Mouse (Mus musculus): ENCODE results near the gene Tmem207. TPM values are rescaled to one million over a fixed set of nuclear protein-coding genes. Genes with fewer than 3 reads are reported as not detected.

Gene Tmem207
- not detected in 2 replicates for polyA plus RNA-seq (2011; ENCODE audit: insufficient read depth, insufficient read length, low read depth, missing spikeins)

DNA sequence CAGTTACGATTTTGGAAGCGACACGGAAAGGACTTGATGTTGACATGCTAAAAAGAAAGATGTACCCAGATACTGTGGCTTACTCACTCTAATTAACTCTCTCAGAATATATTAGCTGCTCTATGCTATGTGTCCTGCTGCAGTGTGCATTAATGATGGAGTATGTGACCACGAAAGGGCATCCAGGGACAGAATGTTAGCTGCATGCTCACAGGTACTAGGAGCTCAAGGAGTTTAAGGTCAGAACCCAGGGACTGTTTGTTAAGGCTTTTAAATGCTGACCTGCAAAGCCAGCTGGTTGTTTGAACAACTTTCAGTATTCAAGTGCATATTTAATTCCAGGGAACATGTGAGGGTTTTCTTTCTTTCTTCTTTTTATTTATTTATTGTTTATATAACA, at the start of gene Tmem207:
Gene Tmem207 (minus strand): TSS at position 101 of the 400 bp plus-strand sequence.
- no peak within 1 kb of the TSS for H3K9ac ChIP-seq (ENCODE audit: low read depth, poor library complexity, severe bottlenecking)
- no peak within 1 kb of the TSS for H3K4me3 ChIP-seq (ENCODE audit: low read depth, low read length)
- H3K4me1 ChIP-seq (ENCODE audit: control insufficient read depth, insufficient read depth, low read length) = no peaks in the 10 kb centered on the region
- TF ChIP-seq EP300 (IDR thresholded peaks at IDR 0.05; ENCODE audit: insufficient read depth, low read depth, low read length) = no peak
- no peak for TF ChIP-seq CTCF (IDR thresholded peaks at IDR 0.05; ENCODE audit: low read depth, low read length)
- TF ChIP-seq POLR2A (IDR thresholded peaks at IDR 0.05; ENCODE audit: insufficient read depth, low read length) = no peak
- no peaks in the 10 kb centered on the region for H3K9me3 ChIP-seq (replicated peaks; ENCODE audit: control insufficient read depth, insufficient read depth, low read length, poor library complexity, severe bottlenecking)
- no peaks in the 10 kb centered on the region for H3K36me3 ChIP-seq (ENCODE audit: control insufficient read depth, insufficient read depth, low read length, poor library complexity, severe bottlenecking)
- no peaks in the 10 kb centered on the region for H3K27me3 ChIP-seq (ENCODE audit: control insufficient read depth, insufficient read depth, low read length, poor library complexity, severe bottlenecking)
- no peak within 1 kb of the TSS for H3K27ac ChIP-seq (ENCODE audit: insufficient read depth, low read length)

DNA sequence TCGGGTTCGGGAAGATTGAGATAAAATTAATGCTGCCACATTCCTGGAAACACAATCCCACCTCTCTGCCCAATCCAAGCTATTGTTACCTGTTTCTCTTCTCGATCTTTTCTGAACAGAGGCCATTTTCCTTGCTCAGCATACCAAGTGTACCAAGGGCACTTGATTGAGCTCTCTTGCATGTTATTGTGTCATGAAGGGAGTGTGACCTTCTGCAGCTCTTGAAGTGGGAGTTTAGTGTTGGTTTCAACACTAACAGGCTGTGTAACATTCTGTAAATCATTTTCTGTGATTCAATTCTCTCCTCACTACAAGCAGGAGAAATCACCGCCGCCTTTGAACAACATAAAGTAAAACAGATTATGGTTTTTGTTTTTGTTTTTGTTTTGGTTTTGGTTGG, 47.6 kb upstream of the Tmem207 start:
- Histone ChIP-seq H3K27me3 (ENCODE audit: control insufficient read depth, insufficient read depth, low read length, poor library complexity, severe bottlenecking) (no peaks in the 10 kb centered on the region), H3K9ac (ENCODE audit: low read depth, poor library complexity, severe bottlenecking) (no peak overlapping the region), H3K9me3 (replicated peaks; ENCODE audit: control insufficient read depth, insufficient read depth, low read length, poor library complexity, severe bottlenecking) (no peaks in the 10 kb centered on the region), H3K27ac (ENCODE audit: insufficient read depth, low read length) (no peak overlapping the region), H3K4me3 (ENCODE audit: low read depth, low read length) (no peak overlapping the region), H3K4me1 (ENCODE audit: control insufficient read depth, insufficient read depth, low read length) (no peaks in the 10 kb centered on the region), H3K36me3 (ENCODE audit: control insufficient read depth, insufficient read depth, low read length, poor library complexity, severe bottlenecking) (no peaks in the 10 kb centered on the region)
- no peak for TF ChIP-seq POLR2A (IDR thresholded peaks at IDR 0.05; ENCODE audit: insufficient read depth, low read length)
- TF ChIP-seq EP300 (IDR thresholded peaks at IDR 0.05; ENCODE audit: insufficient read depth, low read depth, low read length) = no peak
- no peak for TF ChIP-seq CTCF (IDR thresholded peaks at IDR 0.05; ENCODE audit: low read depth, low read length)

DNA sequence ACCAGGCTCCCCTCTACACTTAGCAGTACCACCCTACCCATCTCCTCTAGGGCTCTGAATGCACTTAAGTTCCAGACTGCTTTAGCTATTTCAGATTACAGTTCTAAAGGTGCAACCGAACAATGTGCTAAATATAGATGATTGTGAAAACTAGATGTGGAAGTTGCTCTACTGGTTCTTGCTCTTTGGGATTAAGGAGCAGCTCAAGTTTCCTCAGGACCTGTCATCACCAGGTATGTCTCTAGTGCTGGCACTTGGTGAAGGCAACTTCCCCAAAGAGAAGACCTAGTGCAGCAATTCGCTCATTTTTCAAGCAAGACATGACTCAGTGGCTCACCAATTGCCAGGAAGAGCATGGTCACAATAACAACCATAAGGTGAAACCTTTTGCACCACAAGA, 45.3 kb upstream of the Tmem207 start:
- Histone ChIP-seq H3K36me3 (ENCODE audit: control insufficient read depth, insufficient read depth, low read length, poor library complexity, severe bottlenecking) (no peaks in the 10 kb centered on the region), H3K27ac (ENCODE audit: insufficient read depth, low read length) (no peak overlapping the region), H3K9ac (ENCODE audit: low read depth, poor library complexity, severe bottlenecking) (no peak overlapping the region), H3K4me1 (ENCODE audit: control insufficient read depth, insufficient read depth, low read length) (no peaks in the 10 kb centered on the region), H3K27me3 (ENCODE audit: control insufficient read depth, insufficient read depth, low read length, poor library complexity, severe bottlenecking) (no peaks in the 10 kb centered on the region), H3K4me3 (ENCODE audit: low read depth, low read length) (no peak overlapping the region), H3K9me3 (replicated peaks; ENCODE audit: control insufficient read depth, insufficient read depth, low read length, poor library complexity, severe bottlenecking) (no peaks in the 10 kb centered on the region)
- TF ChIP-seq CTCF (IDR thresholded peaks at IDR 0.05; ENCODE audit: low read depth, low read length) = no peak
- TF ChIP-seq POLR2A (IDR thresholded peaks at IDR 0.05; ENCODE audit: insufficient read depth, low read length) = no peak
- no peak for TF ChIP-seq EP300 (IDR thresholded peaks at IDR 0.05; ENCODE audit: insufficient read depth, low read depth, low read length)

DNA sequence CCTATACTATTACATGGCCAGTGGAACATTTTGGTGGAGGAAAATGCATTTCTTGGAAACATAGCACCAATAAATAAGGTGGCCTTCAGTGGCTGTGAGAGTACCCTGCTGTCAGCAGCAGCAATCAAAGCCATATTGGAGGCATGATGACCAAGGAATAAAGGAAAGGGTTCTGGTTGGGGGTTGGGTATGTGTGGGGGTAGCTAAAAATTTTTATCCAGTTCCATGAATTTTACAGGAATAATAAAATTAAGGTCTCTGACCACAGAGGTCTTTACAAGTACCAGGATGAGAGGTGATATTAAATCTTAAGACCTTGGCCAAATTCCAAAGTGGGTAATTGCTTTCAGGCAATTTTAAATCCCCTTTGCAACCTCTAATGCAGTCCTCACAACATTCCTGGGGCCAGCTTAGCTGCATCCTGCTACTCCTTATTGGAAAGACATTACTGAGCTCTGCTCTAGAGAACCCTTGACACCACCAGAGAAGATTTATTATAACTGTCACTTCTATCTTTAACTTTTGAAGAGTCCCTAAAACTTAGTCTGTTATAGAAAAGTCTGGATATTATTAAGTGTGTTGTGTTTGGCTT, 42.9 kb upstream of the Tmem207 start:
- no peaks in the 10 kb centered on the region for H3K36me3 ChIP-seq (ENCODE audit: control insufficient read depth, insufficient read depth, low read length, poor library complexity, severe bottlenecking)
- no peak for TF ChIP-seq POLR2A (IDR thresholded peaks at IDR 0.05; ENCODE audit: insufficient read depth, low read length)
- no peak for TF ChIP-seq EP300 (IDR thresholded peaks at IDR 0.05; ENCODE audit: insufficient read depth, low read depth, low read length)
- no peak for TF ChIP-seq CTCF (IDR thresholded peaks at IDR 0.05; ENCODE audit: low read depth, low read length)
- no peak overlapping the region for H3K27ac ChIP-seq (ENCODE audit: insufficient read depth, low read length)
- no peaks in the 10 kb centered on the region for H3K27me3 ChIP-seq (ENCODE audit: control insufficient read depth, insufficient read depth, low read length, poor library complexity, severe bottlenecking)
- no peak overlapping the region for H3K9ac ChIP-seq (ENCODE audit: low read depth, poor library complexity, severe bottlenecking)
- no peaks in the 10 kb centered on the region for H3K4me1 ChIP-seq (ENCODE audit: control insufficient read depth, insufficient read depth, low read length)
- H3K4me3 ChIP-seq (ENCODE audit: low read depth, low read length) = no peak overlapping the region
- no peaks in the 10 kb centered on the region for H3K9me3 ChIP-seq (replicated peaks; ENCODE audit: control insufficient read depth, insufficient read depth, low read length, poor library complexity, severe bottlenecking)

DNA sequence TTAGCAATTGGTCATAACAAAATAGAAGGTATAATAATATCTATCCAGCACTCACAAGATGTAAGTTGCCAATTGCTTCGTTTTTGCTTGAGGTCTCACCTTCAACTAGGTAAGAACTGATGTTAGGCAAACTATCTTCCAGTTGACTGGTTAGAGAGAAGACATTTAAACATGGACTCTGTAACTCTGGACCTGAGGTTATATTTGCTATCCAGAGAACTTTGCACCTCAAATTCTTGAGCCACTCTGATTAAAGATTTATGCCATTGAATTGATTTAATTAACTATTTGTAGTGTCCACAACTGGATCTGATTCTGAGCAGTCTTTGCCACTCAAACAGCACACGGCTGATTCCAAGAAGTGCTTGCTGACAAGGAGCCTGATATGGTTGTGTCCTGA, 36.2 kb upstream of the Tmem207 start:
- Histone ChIP-seq H3K9me3 (replicated peaks; ENCODE audit: control insufficient read depth, insufficient read depth, low read length, poor library complexity, severe bottlenecking) (no peaks in the 10 kb centered on the region), H3K4me1 (ENCODE audit: control insufficient read depth, insufficient read depth, low read length) (no peaks in the 10 kb centered on the region), H3K36me3 (ENCODE audit: control insufficient read depth, insufficient read depth, low read length, poor library complexity, severe bottlenecking) (no peaks in the 10 kb centered on the region), H3K9ac (ENCODE audit: low read depth, poor library complexity, severe bottlenecking) (no peak overlapping the region), H3K27ac (ENCODE audit: insufficient read depth, low read length) (no peak overlapping the region), H3K4me3 (ENCODE audit: low read depth, low read length) (no peak overlapping the region), H3K27me3 (ENCODE audit: control insufficient read depth, insufficient read depth, low read length, poor library complexity, severe bottlenecking) (no peaks in the 10 kb centered on the region)
- TF ChIP-seq POLR2A (IDR thresholded peaks at IDR 0.05; ENCODE audit: insufficient read depth, low read length) (no peak), CTCF (IDR thresholded peaks at IDR 0.05; ENCODE audit: low read depth, low read length) (no peak), EP300 (IDR thresholded peaks at IDR 0.05; ENCODE audit: insufficient read depth, low read depth, low read length) (no peak)

DNA sequence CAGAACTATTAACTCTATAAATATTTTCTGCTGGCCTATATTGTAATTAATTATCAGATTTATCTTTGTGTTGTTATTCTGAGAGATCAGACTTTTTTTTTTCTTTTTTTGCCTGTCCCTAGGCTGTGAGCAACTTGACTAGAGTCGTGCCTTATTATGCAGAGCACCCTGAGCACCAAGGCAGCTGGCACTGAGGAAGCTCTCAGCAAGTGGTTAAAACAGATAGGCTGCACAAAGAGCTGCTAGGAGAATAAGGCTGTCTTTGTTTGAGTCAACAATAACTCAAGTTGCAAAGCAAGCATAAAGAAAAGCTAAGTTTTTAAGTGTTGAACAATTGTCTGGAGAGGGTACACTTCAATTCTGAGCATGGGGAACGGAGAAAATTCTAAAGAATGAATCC, 35.2 kb upstream of the Tmem207 start:
- TF ChIP-seq CTCF (IDR thresholded peaks at IDR 0.05; ENCODE audit: low read depth, low read length) (no peak), EP300 (IDR thresholded peaks at IDR 0.05; ENCODE audit: insufficient read depth, low read depth, low read length) (no peak), POLR2A (IDR thresholded peaks at IDR 0.05; ENCODE audit: insufficient read depth, low read length) (no peak)
- H3K36me3 ChIP-seq (ENCODE audit: control insufficient read depth, insufficient read depth, low read length, poor library complexity, severe bottlenecking) = no peaks in the 10 kb centered on the region
- no peaks in the 10 kb centered on the region for H3K9me3 ChIP-seq (replicated peaks; ENCODE audit: control insufficient read depth, insufficient read depth, low read length, poor library complexity, severe bottlenecking)
- no peak overlapping the region for H3K27ac ChIP-seq (ENCODE audit: insufficient read depth, low read length)
- H3K4me1 ChIP-seq (ENCODE audit: control insufficient read depth, insufficient read depth, low read length) = no peaks in the 10 kb centered on the region
- no peak overlapping the region for H3K4me3 ChIP-seq (ENCODE audit: low read depth, low read length)
- no peaks in the 10 kb centered on the region for H3K27me3 ChIP-seq (ENCODE audit: control insufficient read depth, insufficient read depth, low read length, poor library complexity, severe bottlenecking)
- H3K9ac ChIP-seq (ENCODE audit: low read depth, poor library complexity, severe bottlenecking) = no peak overlapping the region

All from ES-Bruce4 (cell line).